Mouse (Mus musculus): ENCODE measurements around the gene Lipc. TPM values are rescaled to one million over a fixed set of nuclear protein-coding genes. Genes with fewer than 3 reads are reported as not detected.

Gene Lipc
- polyA plus RNA-seq, 1 experiment = 0.98 TPM

DNA sequence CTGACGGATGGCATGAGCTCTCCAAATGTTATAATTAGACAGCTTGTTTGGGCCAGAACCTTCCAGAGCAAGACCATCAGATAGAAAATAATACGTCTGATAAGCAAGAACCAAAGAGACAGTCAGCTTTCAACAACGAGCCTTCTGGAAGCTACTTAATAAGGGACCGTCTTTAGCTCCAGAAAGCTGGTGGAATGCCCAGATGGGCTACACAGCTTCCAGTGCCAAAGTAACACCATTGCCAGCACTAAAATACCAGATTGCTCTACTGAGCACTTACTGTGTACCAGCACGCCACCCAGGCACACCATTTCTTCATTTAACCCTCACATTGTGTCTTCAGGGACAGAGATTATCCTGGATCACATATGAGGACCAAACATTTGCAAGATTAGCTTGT, 73.9 kb downstream of the Lipc start:
- Histone ChIP-seq H3K4me3 (ENCODE audit: control insufficient read depth, insufficient read depth, low read length) (no peak overlapping the region), H3K27me3 (ENCODE audit: control insufficient read depth, insufficient read depth, low read length) (no peaks in the 10 kb centered on the region), H3K4me1 (replicated peaks; ENCODE audit: control insufficient read depth, insufficient read depth, low read length) (peaks cover 3% of the 10 kb centered on the region), H3K27ac (ENCODE audit: control insufficient read depth, insufficient read depth, low read length) (no peak overlapping the region), H3K36me3 (ENCODE audit: control insufficient read depth, insufficient read depth, low read length) (no peaks in the 10 kb centered on the region)
- TF ChIP-seq POLR2A (IDR thresholded peaks at IDR 0.05; ENCODE audit: control insufficient read depth, extremely low read depth, insufficient read depth, low read length, poor library complexity) (no peak), CTCF (IDR thresholded peaks at IDR 0.05; ENCODE audit: borderline replicate concordance, control insufficient read depth, extremely low read depth, insufficient read depth, low read length, poor library complexity) (no peak)
- WGBS = 95% methylated on average over 5 of the region's 5 CpGs
- no peak for DNase-seq

DNA sequence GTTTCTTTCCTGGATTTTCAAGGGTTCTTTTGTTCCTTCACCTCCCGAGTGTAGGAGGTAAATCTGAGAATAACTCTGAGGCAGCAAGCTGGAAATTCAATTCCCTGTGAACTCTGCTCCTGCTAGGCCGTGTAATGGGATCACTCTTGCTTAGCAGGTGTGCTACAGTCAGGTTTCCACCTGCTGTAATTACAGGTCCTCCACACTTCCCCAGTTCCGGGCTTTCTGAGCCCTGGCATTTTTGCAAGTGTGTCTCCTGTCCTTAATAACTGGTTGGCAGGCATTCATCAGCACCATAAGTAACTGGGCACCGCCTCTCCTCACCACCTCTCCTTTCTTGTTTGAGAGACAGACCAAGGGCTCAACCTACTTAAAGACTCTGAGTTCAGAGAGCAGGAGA, 76.5 kb downstream of the Lipc start:
- H3K27ac ChIP-seq (ENCODE audit: control insufficient read depth, insufficient read depth, low read length) = no peak overlapping the region
- no peak for TF ChIP-seq POLR2A (IDR thresholded peaks at IDR 0.05; ENCODE audit: control insufficient read depth, extremely low read depth, insufficient read depth, low read length, poor library complexity)
- TF ChIP-seq CTCF (IDR thresholded peaks at IDR 0.05; ENCODE audit: borderline replicate concordance, control insufficient read depth, extremely low read depth, insufficient read depth, low read length, poor library complexity) = no peak
- peaks cover 3% of the 10 kb centered on the region for H3K4me1 ChIP-seq (replicated peaks; ENCODE audit: control insufficient read depth, insufficient read depth, low read length)
- no peak for DNase-seq
- no peaks in the 10 kb centered on the region for H3K27me3 ChIP-seq (ENCODE audit: control insufficient read depth, insufficient read depth, low read length)
- WGBS = 92% methylated on average over 4 of the region's 4 CpGs
- no peaks in the 10 kb centered on the region for H3K36me3 ChIP-seq (ENCODE audit: control insufficient read depth, insufficient read depth, low read length)
- H3K4me3 ChIP-seq (ENCODE audit: control insufficient read depth, insufficient read depth, low read length) = no peak overlapping the region

DNA sequence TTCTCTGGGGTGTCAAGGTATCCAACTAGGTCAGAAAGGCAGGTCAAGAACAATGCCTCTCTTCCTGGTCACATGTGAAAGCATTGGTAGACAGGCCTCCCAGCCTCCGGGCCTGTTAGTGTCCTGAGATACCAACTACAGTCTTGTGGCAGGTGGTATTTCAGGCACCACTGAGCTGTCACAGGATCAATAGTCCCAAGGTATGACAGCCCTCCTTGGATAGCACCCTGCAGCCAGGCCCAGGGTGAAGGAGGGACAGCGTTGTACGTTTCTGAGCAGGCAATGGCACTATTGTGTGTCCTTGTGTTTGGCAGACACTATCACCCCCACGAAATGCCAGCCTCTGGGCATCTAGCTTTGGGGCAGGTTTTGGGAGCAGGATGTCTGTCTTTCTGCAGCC, 77.0 kb downstream of the Lipc start:
- H3K4me3 ChIP-seq (ENCODE audit: control insufficient read depth, insufficient read depth, low read length) = no peak overlapping the region
- no peak for TF ChIP-seq CTCF (IDR thresholded peaks at IDR 0.05; ENCODE audit: borderline replicate concordance, control insufficient read depth, extremely low read depth, insufficient read depth, low read length, poor library complexity)
- no peak for TF ChIP-seq POLR2A (IDR thresholded peaks at IDR 0.05; ENCODE audit: control insufficient read depth, extremely low read depth, insufficient read depth, low read length, poor library complexity)
- no peaks in the 10 kb centered on the region for H3K27me3 ChIP-seq (ENCODE audit: control insufficient read depth, insufficient read depth, low read length)
- no peak for DNase-seq
- WGBS = 93% methylated on average over 4 of the region's 4 CpGs
- H3K27ac ChIP-seq (ENCODE audit: control insufficient read depth, insufficient read depth, low read length) = no peak overlapping the region
- peaks cover 3% of the 10 kb centered on the region for H3K4me1 ChIP-seq (replicated peaks; ENCODE audit: control insufficient read depth, insufficient read depth, low read length)
- H3K36me3 ChIP-seq (ENCODE audit: control insufficient read depth, insufficient read depth, low read length) = no peaks in the 10 kb centered on the region

DNA sequence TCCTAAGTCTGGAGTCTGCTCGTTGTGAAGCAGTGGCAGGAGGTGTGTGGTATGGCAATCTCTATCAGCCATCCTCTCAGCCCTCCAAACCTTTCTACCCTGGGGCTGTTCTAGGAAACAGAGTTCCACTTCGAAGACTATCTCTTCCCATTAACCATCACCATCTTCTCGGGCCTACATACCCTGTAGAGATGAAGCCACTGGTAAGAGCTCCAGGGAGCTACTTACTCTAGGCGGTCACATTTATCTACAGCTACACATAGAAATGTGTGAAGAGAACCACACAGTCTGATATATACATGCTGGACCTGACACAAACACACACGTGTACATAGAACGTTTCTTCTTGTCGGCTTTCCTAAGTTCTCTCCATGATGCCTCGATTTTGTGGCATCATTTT, 79.4 kb downstream of the Lipc start:
- no peaks in the 10 kb centered on the region for H3K27me3 ChIP-seq (ENCODE audit: control insufficient read depth, insufficient read depth, low read length)
- H3K27ac ChIP-seq (ENCODE audit: control insufficient read depth, insufficient read depth, low read length) = no peak overlapping the region
- no peaks in the 10 kb centered on the region for H3K4me1 ChIP-seq (replicated peaks; ENCODE audit: control insufficient read depth, insufficient read depth, low read length)
- H3K4me3 ChIP-seq (ENCODE audit: control insufficient read depth, insufficient read depth, low read length) = no peak overlapping the region
- H3K36me3 ChIP-seq (ENCODE audit: control insufficient read depth, insufficient read depth, low read length) = no peaks in the 10 kb centered on the region
- no peak for TF ChIP-seq CTCF (IDR thresholded peaks at IDR 0.05; ENCODE audit: borderline replicate concordance, control insufficient read depth, extremely low read depth, insufficient read depth, low read length, poor library complexity)
- no peak for TF ChIP-seq POLR2A (IDR thresholded peaks at IDR 0.05; ENCODE audit: control insufficient read depth, extremely low read depth, insufficient read depth, low read length, poor library complexity)
- WGBS = 91% methylated on average over 8 of the region's 8 CpGs
- DNase-seq = no peak

DNA sequence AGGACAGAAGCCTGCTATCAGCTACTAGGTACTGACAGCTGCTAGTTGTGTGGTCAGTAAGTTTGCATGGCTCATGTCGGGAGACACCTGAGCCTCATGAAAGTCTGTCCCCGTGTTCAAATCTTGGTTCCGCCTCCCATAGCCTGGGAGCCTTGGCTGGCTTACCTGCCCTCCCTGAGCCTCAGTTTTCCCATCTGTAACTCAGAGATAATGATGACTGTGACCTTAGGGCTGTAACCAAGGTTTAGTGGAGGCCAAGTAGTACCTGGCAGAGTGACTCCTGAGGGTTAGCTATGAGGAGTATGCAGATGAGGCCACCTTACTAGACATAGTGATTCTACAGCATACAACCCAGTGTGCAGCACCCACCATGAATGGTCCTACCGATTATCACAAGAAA, 81.7 kb downstream of the Lipc start:
- no peak for DNase-seq
- TF ChIP-seq CTCF (IDR thresholded peaks at IDR 0.05; ENCODE audit: borderline replicate concordance, control insufficient read depth, extremely low read depth, insufficient read depth, low read length, poor library complexity) = no peak
- no peak for TF ChIP-seq POLR2A (IDR thresholded peaks at IDR 0.05; ENCODE audit: control insufficient read depth, extremely low read depth, insufficient read depth, low read length, poor library complexity)

DNA sequence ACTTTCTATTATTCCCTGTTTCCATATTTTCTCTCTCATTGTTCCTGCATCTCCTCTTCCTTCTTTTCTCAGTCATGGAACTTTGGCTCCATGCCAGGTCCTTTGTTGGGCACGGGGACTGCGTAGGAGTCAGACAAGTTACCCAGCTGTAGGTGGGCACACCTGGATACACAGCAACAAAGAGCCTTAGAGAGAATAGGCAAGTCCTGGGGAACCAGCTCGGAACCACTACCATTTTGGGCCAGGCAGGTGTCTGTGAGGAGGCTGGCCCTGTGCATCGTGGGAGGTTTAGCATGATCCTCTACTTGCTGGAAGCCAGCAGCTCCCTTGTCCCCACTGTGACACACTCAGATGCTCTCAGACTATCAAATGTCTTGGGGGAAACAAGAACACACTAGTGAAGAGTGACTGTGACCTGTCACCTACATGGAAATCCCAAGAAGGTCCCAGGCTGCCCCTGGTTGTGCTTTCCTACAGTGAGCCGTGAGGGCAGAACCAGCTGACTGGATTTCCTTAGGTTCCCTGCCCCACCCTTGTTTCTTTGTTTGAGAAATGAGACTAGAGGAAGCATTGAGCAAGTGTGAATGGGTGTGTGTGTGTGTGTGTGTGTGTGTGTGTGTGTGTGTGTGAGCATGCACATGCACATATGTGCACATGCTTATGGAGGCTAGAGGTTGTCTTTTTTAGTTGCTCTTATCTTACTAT, 82.7 kb downstream of the Lipc start:
- TF ChIP-seq POLR2A (IDR thresholded peaks at IDR 0.05; ENCODE audit: control insufficient read depth, extremely low read depth, insufficient read depth, low read length, poor library complexity) (no peak), CTCF (IDR thresholded peaks at IDR 0.05; ENCODE audit: borderline replicate concordance, control insufficient read depth, extremely low read depth, insufficient read depth, low read length, poor library complexity) (no peak)
- no peak overlapping the region for H3K4me3 ChIP-seq (ENCODE audit: control insufficient read depth, insufficient read depth, low read length)
- no peaks in the 10 kb centered on the region for H3K4me1 ChIP-seq (replicated peaks; ENCODE audit: control insufficient read depth, insufficient read depth, low read length)
- DNase-seq = no peak
- H3K27me3 ChIP-seq (ENCODE audit: control insufficient read depth, insufficient read depth, low read length) = no peaks in the 10 kb centered on the region
- no peak overlapping the region for H3K27ac ChIP-seq (ENCODE audit: control insufficient read depth, insufficient read depth, low read length)
- 90% methylated on average over 5 of the region's 5 CpGs for WGBS
- H3K36me3 ChIP-seq (ENCODE audit: control insufficient read depth, insufficient read depth, low read length) = no peaks in the 10 kb centered on the region

More for the DNA sequence above, 81.7 kb downstream of the Lipc start:
- Histone ChIP-seq H3K36me3 (ENCODE audit: control insufficient read depth, insufficient read depth, low read length) (no peaks in the 10 kb centered on the region), H3K27me3 (ENCODE audit: control insufficient read depth, insufficient read depth, low read length) (no peaks in the 10 kb centered on the region), H3K27ac (ENCODE audit: control insufficient read depth, insufficient read depth, low read length) (no peak overlapping the region), H3K4me3 (ENCODE audit: control insufficient read depth, insufficient read depth, low read length) (no peak overlapping the region), H3K4me1 (replicated peaks; ENCODE audit: control insufficient read depth, insufficient read depth, low read length) (no peaks in the 10 kb centered on the region)
- 97% methylated on average over 4 of the region's 4 CpGs for WGBS

DNA sequence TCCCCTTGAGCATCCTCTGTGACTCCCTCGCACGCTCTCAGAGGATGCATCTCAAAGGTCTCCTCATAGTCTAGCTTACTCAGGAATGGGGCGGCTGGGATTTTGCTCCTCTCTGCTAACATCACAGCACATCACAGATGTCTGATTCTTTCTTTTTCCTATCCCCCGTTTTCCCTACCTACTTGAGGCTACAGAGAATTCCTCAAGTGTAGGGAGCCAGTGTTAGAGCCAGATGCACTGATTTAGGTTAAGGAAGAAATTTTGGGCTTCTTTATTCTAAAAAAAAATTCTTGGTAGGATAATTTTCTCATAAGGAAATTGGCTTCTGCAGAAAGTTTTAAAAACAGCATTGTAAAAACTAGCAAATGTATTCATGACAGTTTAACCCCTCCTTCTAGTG, 84.6 kb downstream of the Lipc start:
- Histone ChIP-seq H3K27me3 (ENCODE audit: control insufficient read depth, insufficient read depth, low read length) (no peaks in the 10 kb centered on the region), H3K4me3 (ENCODE audit: control insufficient read depth, insufficient read depth, low read length) (no peak overlapping the region), H3K36me3 (ENCODE audit: control insufficient read depth, insufficient read depth, low read length) (no peaks in the 10 kb centered on the region), H3K27ac (ENCODE audit: control insufficient read depth, insufficient read depth, low read length) (no peak overlapping the region), H3K4me1 (replicated peaks; ENCODE audit: control insufficient read depth, insufficient read depth, low read length) (no peaks in the 10 kb centered on the region)
- 94% methylated on average over 4 of the region's 4 CpGs for WGBS
- no peak for DNase-seq
- TF ChIP-seq CTCF (IDR thresholded peaks at IDR 0.05; ENCODE audit: borderline replicate concordance, control insufficient read depth, extremely low read depth, insufficient read depth, low read length, poor library complexity) (no peak), POLR2A (IDR thresholded peaks at IDR 0.05; ENCODE audit: control insufficient read depth, extremely low read depth, insufficient read depth, low read length, poor library complexity) (no peak)

All from thymus, adult 2 months (tissue).